Mouse (Mus musculus) layer of hippocampus, adult 18-20 months (tissue): ENCODE measurements at regions not wholly inside any gene's neighbourhood (a gene's known extent, or its start where the extent isn't known, plus 50 kb on each side); places are given as distances from the start of the nearest gene placed in this dataset.
A peak's percentile ranks its signal among the peaks of the same experiment; 100 is the strongest.

ENCODE experiments used
- DNase-seq, 2 experiments: peaks; one replicate each; pipeline ENCODE4 v3.0.0; 2022; ENCODE audit warnings: low spot score in 2 of 2

DNA sequence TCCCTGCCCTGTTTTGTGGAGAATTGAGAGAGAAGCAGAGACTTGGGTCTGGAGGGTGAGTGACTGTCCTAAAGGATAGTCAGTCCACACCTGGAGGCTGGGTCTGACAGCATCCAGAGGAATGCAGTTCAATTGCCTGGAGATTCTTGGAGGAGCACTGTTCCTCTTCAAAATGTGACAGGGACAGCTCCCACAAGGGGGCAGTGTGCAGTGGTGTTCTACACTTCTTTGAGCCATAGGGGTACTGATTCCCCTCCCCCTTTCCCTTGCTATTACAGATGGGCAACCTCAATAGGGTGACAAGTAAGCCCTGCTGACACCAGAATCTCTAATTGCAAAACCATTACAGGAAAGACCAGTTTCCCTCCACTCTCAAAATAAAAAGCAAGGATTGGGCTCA, 63.7 kb upstream of the Gm773 start:
- DNase-seq = peak in 1 of 2 experiments; percentile 3

DNA sequence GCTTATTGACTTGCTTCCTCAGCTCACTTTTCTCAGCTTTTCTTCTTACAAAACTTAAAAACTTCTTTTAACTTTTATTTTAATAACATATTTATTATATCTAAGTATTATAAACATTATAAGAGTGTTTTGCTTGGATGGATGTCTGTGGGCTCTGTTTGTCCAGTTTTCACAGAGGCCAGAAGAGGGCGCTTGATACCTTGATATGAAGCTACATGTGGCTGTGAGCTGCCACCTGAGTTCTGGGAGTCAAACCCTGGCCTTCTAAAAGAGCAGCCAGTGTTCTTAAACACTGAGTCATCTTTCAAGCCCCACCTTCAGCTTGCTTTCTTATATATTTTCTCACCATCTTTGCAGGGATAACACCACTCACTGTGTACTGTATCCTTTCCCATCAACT, 61.5 kb upstream of the Gm773 start:
- peak in 1 of 2 experiments; percentile 23 for DNase-seq

DNA sequence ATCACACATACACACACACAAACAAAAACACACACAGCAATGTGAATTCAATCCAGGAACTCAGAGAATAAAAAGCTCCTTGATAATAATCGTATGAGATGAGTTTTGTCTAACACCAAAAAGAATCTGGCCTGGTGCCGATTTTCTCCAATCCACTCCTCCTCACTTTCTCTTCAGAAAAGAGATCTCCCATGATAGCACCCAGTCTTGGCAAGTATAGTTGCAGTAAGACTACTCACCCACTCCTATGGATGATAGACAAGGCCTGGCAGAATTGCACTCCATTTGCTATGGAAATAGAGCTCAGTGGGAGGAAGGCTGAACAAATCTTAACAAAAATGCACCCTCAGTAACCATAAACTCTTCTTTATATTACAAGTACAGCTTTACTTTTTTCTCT, 57.0 kb upstream of the Gm773 start:
- peak in 1 of 2 experiments; percentile 13 for DNase-seq
